ENCODE assay signal across 8 mouse cellular contexts in genomic region chr12:80260056-80260743, GRCm38 (mm10). TPM values are rescaled to one million over a fixed set of nuclear protein-coding genes. Genes with fewer than 3 reads are reported as not detected.
DNase-seq lines count a peak whose midpoint lies in the region; ATAC-seq and TF ChIP-seq lines count a peak whose summit lies in the region.

TSS of gene Actn1 (minus strand) at chr12:80260371.

- ATAC-seq in forebrain, embryonic 14.5 days = peak; percentile 96
- peak; percentile 87 for ATAC-seq in liver, embryonic 16.5 days (ENCODE audit: low read depth)
- peak; percentile 94 for ATAC-seq in neural tube, embryonic 14.5 days (ENCODE audit: low read depth)

- no peak; the same call in 1 of the 2 replicates for TF ChIP-seq POLR2A in testis, adult 2 months (IDR thresholded peaks at IDR 0.05; ENCODE audit: control insufficient read depth, low read depth, low read length)

- H3K27me3 ChIP-seq in forebrain, embryonic 14.5 days (replicated peaks; ENCODE audit: control insufficient read depth, insufficient read depth, low read length) = no peaks in the 10 kb centered on the region
- peaks cover 33% of the 10 kb centered on the region for H3K27me3 ChIP-seq in liver, embryonic 16.5 days (ENCODE audit: control insufficient read depth, insufficient read depth, low read depth, low read length)
- no peaks in the 10 kb centered on the region for H3K27me3 ChIP-seq in neural tube, embryonic 14.5 days (ENCODE audit: control insufficient read depth, insufficient read depth, low read length)
- peaks cover 3% of the 10 kb centered on the region; the same call in 1 of the 2 replicates for H3K27me3 ChIP-seq in testis, adult 2 months (ENCODE audit: control insufficient read depth, insufficient read depth, low read length)

- no peaks in the 10 kb centered on the region for H3K9me3 ChIP-seq in forebrain, embryonic 14.5 days (replicated peaks; ENCODE audit: control insufficient read depth, low read length)
- H3K9me3 ChIP-seq in liver, embryonic 16.5 days (replicated peaks; ENCODE audit: control insufficient read depth, low read length) = no peaks in the 10 kb centered on the region
- H3K9me3 ChIP-seq in neural tube, embryonic 14.5 days (ENCODE audit: control insufficient read depth, low read length) = no peaks in the 10 kb centered on the region

- peak within 1 kb of the TSS; percentile 79 for H3K4me3 ChIP-seq in forebrain, embryonic 14.5 days (ENCODE audit: low read depth, low read length)
- peak within 1 kb of the TSS; percentile 60 for H3K4me3 ChIP-seq in liver, embryonic 16.5 days (ENCODE audit: low read depth, low read length)
- H3K4me3 ChIP-seq in neural tube, embryonic 14.5 days (ENCODE audit: low read depth, low read length) = peak within 1 kb of the TSS; percentile 62
- H3K4me3 ChIP-seq in testis, adult 2 months (ENCODE audit: control insufficient read depth, low read depth, low read length) = peak within 1 kb of the TSS; percentile 62

- peak; percentile 96 for DNase-seq in ES-CJ7 (ENCODE audit: low read depth, low spot score)
- DNase-seq in cerebellum, adult 11-12 months = peak; percentile 95
- DNase-seq in forebrain, embryonic 14.5 days (ENCODE audit: low spot score) = peak; percentile 96
- DNase-seq in heart, postnatal 10 days = peak; percentile 92 to 94
- DNase-seq in large intestine, adult 2 months (ENCODE audit: low read depth, low spot score) = no peak

- WGBS in forebrain, embryonic 14.5 days = under 1% methylated on average over 47 of the region's 55 CpGs
- under 1% methylated on average over 55 of the region's 55 CpGs for WGBS in large intestine, adult 2 months
- under 1% methylated on average over 43 of the region's 55 CpGs for WGBS in liver, embryonic 16.5 days (ENCODE audit: insufficient replicate concordance)
- WGBS in neural tube, embryonic 14.5 days = 0% methylated on average over 46 of the region's 55 CpGs

- H3K4me2 ChIP-seq in forebrain, embryonic 14.5 days (ENCODE audit: low read length) = peak within 1 kb of the TSS; percentile 93
- H3K4me2 ChIP-seq in liver, embryonic 16.5 days (ENCODE audit: low read depth, low read length) = peak within 1 kb of the TSS; percentile 59
- H3K4me2 ChIP-seq in neural tube, embryonic 14.5 days (ENCODE audit: low read depth, low read length) = peak within 1 kb of the TSS; percentile 78

- peaks cover 9% of the 10 kb centered on the region for H3K4me1 ChIP-seq in forebrain, embryonic 14.5 days (ENCODE audit: control insufficient read depth, insufficient read depth, low read length)
- H3K4me1 ChIP-seq in liver, embryonic 16.5 days (ENCODE audit: control insufficient read depth, low read depth, low read length) = no peaks in the 10 kb centered on the region; the same call in 1 of the 2 replicates
- H3K4me1 ChIP-seq in neural tube, embryonic 14.5 days (ENCODE audit: control insufficient read depth, insufficient read depth, low read length) = peaks cover 6% of the 10 kb centered on the region; the same call in 1 of the 2 replicates
- peaks cover 20% of the 10 kb centered on the region for H3K4me1 ChIP-seq in testis, adult 2 months (ENCODE audit: control insufficient read depth, insufficient read depth, low read length)

- intact Hi-C loops in heart, postnatal 10 days (cut with DNase I) = loop anchor here (1.0 to 5.0 kb wide), 2 partner anchors 62 to 77 kb away; no protein-coding TSS in a partner anchor

- peak within 1 kb of the TSS; percentile 82 for H3K9ac ChIP-seq in forebrain, embryonic 14.5 days (ENCODE audit: low read length)
- peak within 1 kb of the TSS; percentile 68 for H3K9ac ChIP-seq in liver, embryonic 16.5 days (ENCODE audit: low read depth, low read length)
- H3K9ac ChIP-seq in neural tube, embryonic 14.5 days (replicated peaks; ENCODE audit: low read depth, low read length) = peak within 1 kb of the TSS; percentile 79

- no peak for TF ChIP-seq CTCF in testis, adult 2 months (IDR thresholded peaks at IDR 0.05; ENCODE audit: control insufficient read depth, insufficient read depth, insufficient replicate concordance, low read depth, low read length)

- no peaks in the 10 kb centered on the region for H3K36me3 ChIP-seq in forebrain, embryonic 14.5 days (ENCODE audit: control insufficient read depth, insufficient read depth, low read length)
- H3K36me3 ChIP-seq in liver, embryonic 16.5 days (ENCODE audit: control insufficient read depth, insufficient read depth) = no peaks in the 10 kb centered on the region
- no peaks in the 10 kb centered on the region for H3K36me3 ChIP-seq in neural tube, embryonic 14.5 days (ENCODE audit: control insufficient read depth, insufficient read depth, low read length)
- H3K36me3 ChIP-seq in testis, adult 2 months (ENCODE audit: control insufficient read depth, insufficient read depth, low read length) = no peaks in the 10 kb centered on the region

- peak within 1 kb of the TSS; percentile 87 for H3K27ac ChIP-seq in forebrain, embryonic 14.5 days (ENCODE audit: low read depth, low read length)
- peak within 1 kb of the TSS; percentile 82 for H3K27ac ChIP-seq in liver, embryonic 16.5 days (ENCODE audit: low read length)
- peak within 1 kb of the TSS; percentile 83 for H3K27ac ChIP-seq in neural tube, embryonic 14.5 days (ENCODE audit: low read depth, low read length)
- H3K27ac ChIP-seq in testis, adult 2 months (ENCODE audit: control insufficient read depth, insufficient read depth, low read depth, low read length) = peak within 1 kb of the TSS; percentile 72

RNA-seq across cellular contexts. Expression of gene Actn1, which starts in this region (rescaled TPM):
- 7.1 and 7.3 TPM in 2 replicates for polyA plus RNA-seq in forebrain, embryonic 14.5 days (2014; fragmentation: Nextera tagmentation; extraction: Ambion mirVana)
- 10 to 100 TPM; 70.7 to 71.9 TPM for total RNA-seq in heart, postnatal 10 days (2021)
- 97.4 and 98.8 TPM in 2 replicates for polyA plus RNA-seq in large intestine, adult 2 months (2012; rRNA removed)
- 7.9 and 10.3 TPM in 2 replicates for polyA plus RNA-seq in liver, embryonic 16.5 days (2015; fragmentation: Nextera tagmentation; extraction: Ambion mirVana)
- polyA plus RNA-seq in neural tube, embryonic 14.5 days (2014; fragmentation: Nextera tagmentation; extraction: Ambion mirVana) = 10.3 and 11.0 TPM in 2 replicates
- polyA plus RNA-seq in testis, adult 2 months (2012; rRNA removed) = 7.6 and 10.1 TPM in 2 replicates
